Comparison of ENCODE assay signal across 10 mouse cellular contexts in genomic region chr17:25288842-25289241, GRCm38 (mm10). TPM values are rescaled to one million over a fixed set of nuclear protein-coding genes. Genes with fewer than 3 reads are reported as not detected.
DNase-seq lines count a peak whose midpoint lies in the region; ATAC-seq lines count a peak whose summit lies in the region.
"Had no signal": no experiment of that assay in that cellular context is flagged by ENCODE, and none has a peak within 500 bp of the region (broad histone marks: within the 10 kb centered on the region; RNA-seq: fewer than 3 reads in every experiment).

No protein-coding gene starts in this region.

- H3K9ac ChIP-seq in forebrain, embryonic 13.5 days: no peak overlapping the region
- H3K9ac ChIP-seq: neural tube, embryonic 13.5 days had no signal

- no peak overlapping the region for H3K4me2 ChIP-seq in forebrain, embryonic 13.5 days
- H3K4me2 ChIP-seq: neural tube, embryonic 13.5 days had no signal

- intact Hi-C loops in gastrocnemius, postnatal 36 days (cut with DNase I): no loop called here

- no peak overlapping the region for H3K27ac ChIP-seq in forebrain, embryonic 13.5 days
- H3K27ac ChIP-seq: neural tube, embryonic 13.5 days had no signal

- H3K36me3 ChIP-seq in forebrain, embryonic 13.5 days (ENCODE audit: poor library complexity, severe bottlenecking): no peaks in the 10 kb centered on the region
- H3K36me3 ChIP-seq: neural tube, embryonic 13.5 days had no signal

- H3K4me1 ChIP-seq in forebrain, embryonic 13.5 days: no peaks in the 10 kb centered on the region
- H3K4me1 ChIP-seq: neural tube, embryonic 13.5 days had no signal

- H3K27me3 ChIP-seq in forebrain, embryonic 13.5 days: 0 out of 2 replicates have a peak, but pooled peaks cover 3% of the 10 kb centered on the region
- H3K27me3 ChIP-seq: neural tube, embryonic 13.5 days had no signal

- DNase-seq in gastrocnemius, postnatal 10 days: peak; percentile 24
- DNase-seq in gastrocnemius, postnatal 36 days: no peak
- DNase-seq in ovary, postnatal 10 days (ENCODE audit: low spot score): peak; percentile 13
- no peak for DNase-seq in ovary, adult 18-20 months (ENCODE audit: low spot score)
- DNase-seq in adrenal gland, postnatal 36 days: peak; percentile 67 to 76
- DNase-seq in kidney, postnatal 25 days: peak; percentile 55 to 67
- peak; percentile 57 for DNase-seq in naive thymus-derived CD4-positive, alpha-beta T cell, adult 2 months (ENCODE audit: low read depth)

- no peak for ATAC-seq in forebrain, embryonic 13.5 days

- H3K4me3 ChIP-seq in forebrain, embryonic 13.5 days: no peak overlapping the region
- H3K4me3 ChIP-seq: neural tube, embryonic 13.5 days had no signal

- 20% methylated on average over 4 of the region's 4 CpGs for WGBS in forebrain, embryonic 13.5 days

- H3K9me3 ChIP-seq in forebrain, embryonic 13.5 days (replicated peaks): no peaks in the 10 kb centered on the region
- H3K9me3 ChIP-seq: neural tube, embryonic 13.5 days had no signal

RNA-seq across cellular contexts. Expression of gene Prss34, which starts 9.4 kb away (rescaled TPM):
- total RNA-seq in gastrocnemius, postnatal 10 days (2021): 1 to 10 TPM; 5.0 to 5.2 TPM
- total RNA-seq in gastrocnemius, postnatal 36 days (2021): under 1 TPM; 0.20 to 0.36 TPM
- under 1 TPM; 0.30 to 0.43 TPM for total RNA-seq in adrenal gland, postnatal 36 days (2021)
- polyA plus RNA-seq in forebrain, embryonic 13.5 days (2015; fragmentation: Nextera tagmentation; extraction: Ambion mirVana): not detected in 2 replicates
- polyA plus RNA-seq: large intestine, adult 2 months; neural tube, embryonic 13.5 days had no signal

RNA-seq across cellular contexts. Expression of gene Ube2i, which starts 14.4 kb away (rescaled TPM):
- total RNA-seq in gastrocnemius, postnatal 10 days (2021): 100 to 1,000 TPM; 113 to 136 TPM
- 10 to 100 TPM; 55.0 to 60.6 TPM for total RNA-seq in gastrocnemius, postnatal 36 days (2021)
- 100 to 1,000 TPM; 242 to 248 TPM for total RNA-seq in adrenal gland, postnatal 36 days (2021)
- polyA plus RNA-seq in forebrain, embryonic 13.5 days (2015; fragmentation: Nextera tagmentation; extraction: Ambion mirVana): 755 and 766 TPM in 2 replicates

RNA-seq across cellular contexts. Expression of gene Prss28, which starts 19.6 kb away (rescaled TPM):
- total RNA-seq in gastrocnemius, postnatal 10 days (2021): not detected
- total RNA-seq in gastrocnemius, postnatal 36 days (2021): not detected
- total RNA-seq in adrenal gland, postnatal 36 days (2021): not detected
- not detected in 2 replicates for polyA plus RNA-seq in forebrain, embryonic 13.5 days (2015; fragmentation: Nextera tagmentation; extraction: Ambion mirVana)
- polyA plus RNA-seq: large intestine, adult 2 months; neural tube, embryonic 13.5 days had no signal

RNA-seq across cellular contexts. Expression of gene Prss29, which starts 29.6 kb away (rescaled TPM):
- not detected for total RNA-seq in gastrocnemius, postnatal 10 days (2021)
- total RNA-seq in gastrocnemius, postnatal 36 days (2021): not detected
- total RNA-seq in adrenal gland, postnatal 36 days (2021): not detected
- not detected in 2 replicates for polyA plus RNA-seq in forebrain, embryonic 13.5 days (2015; fragmentation: Nextera tagmentation; extraction: Ambion mirVana)
- polyA plus RNA-seq: large intestine, adult 2 months; neural tube, embryonic 13.5 days had no signal

RNA-seq across cellular contexts. Expression of gene Baiap3, which starts 32.7 kb away (rescaled TPM):
- total RNA-seq in gastrocnemius, postnatal 10 days (2021): under 1 TPM; 0.26 to 0.59 TPM
- total RNA-seq in gastrocnemius, postnatal 36 days (2021): not detected
- total RNA-seq in adrenal gland, postnatal 36 days (2021): 10 to 100 TPM in 1 of 2 experiments, 1 to 10 TPM in 1; 6.9 to 10.7 TPM
- 3.6 and 5.2 TPM in 2 replicates for polyA plus RNA-seq in forebrain, embryonic 13.5 days (2015; fragmentation: Nextera tagmentation; extraction: Ambion mirVana)

Comparison
In these comparisons a context has a peak if more than half of its experiments do, and no peak if none do; other contexts are left out.
1. DNase-seq: peak in gastrocnemius, postnatal 10 days (single experiment), ovary, postnatal 10 days (single experiment), adrenal gland, postnatal 36 days (2 of 2), kidney, postnatal 25 days (2 of 2) and naive thymus-derived CD4-positive, alpha-beta T cell, adult 2 months (single experiment); none in gastrocnemius, postnatal 36 days (0 of 2) and ovary, adult 18-20 months (single experiment).
2. RNA of gene Prss34, which starts 9.4 kb away (total RNA-seq): 5.0 to 5.2 TPM in gastrocnemius, postnatal 10 days; 0.30 to 0.43 TPM in adrenal gland, postnatal 36 days and 0.20 to 0.36 TPM in gastrocnemius, postnatal 36 days; every median in the first group is over 4 times any median in the second.